Mouse (Mus musculus): ENCODE data around the gene Lta.

Gene Lta

DNA sequence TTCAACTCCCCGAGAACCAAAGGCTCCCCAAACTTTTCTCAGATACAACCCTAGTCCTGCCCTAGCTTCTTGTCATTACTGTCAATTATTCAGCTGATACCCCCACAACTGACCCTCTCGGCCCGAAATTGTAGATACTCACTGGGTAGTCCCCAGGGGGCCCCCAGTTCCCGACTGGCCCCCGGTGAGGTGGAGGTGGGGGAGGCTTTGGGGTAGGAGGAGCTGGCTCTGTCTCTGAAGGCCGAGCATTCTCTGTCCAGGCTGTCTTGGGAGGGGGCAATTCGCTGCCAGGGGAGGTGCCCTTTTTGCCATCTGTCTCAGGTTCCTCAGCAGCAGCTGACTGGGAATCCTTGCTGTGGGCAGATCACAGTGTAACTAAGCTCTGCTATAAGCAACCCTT is 45.5 kb downstream of the Lta start:
- WGBS: 85% methylated on average over 7 of the region's 7 CpGs

GRCm38 (mm10) chr17:35158850-35159593 is 46.1 kb downstream of the Lta start:
- WGBS: 84% methylated on average over 16 of the region's 16 CpGs

GRCm38 (mm10) chr17:35157661-35158175 is 47.4 kb downstream of the Lta start:
- WGBS: 88% methylated on average over 8 of the region's 8 CpGs

DNA sequence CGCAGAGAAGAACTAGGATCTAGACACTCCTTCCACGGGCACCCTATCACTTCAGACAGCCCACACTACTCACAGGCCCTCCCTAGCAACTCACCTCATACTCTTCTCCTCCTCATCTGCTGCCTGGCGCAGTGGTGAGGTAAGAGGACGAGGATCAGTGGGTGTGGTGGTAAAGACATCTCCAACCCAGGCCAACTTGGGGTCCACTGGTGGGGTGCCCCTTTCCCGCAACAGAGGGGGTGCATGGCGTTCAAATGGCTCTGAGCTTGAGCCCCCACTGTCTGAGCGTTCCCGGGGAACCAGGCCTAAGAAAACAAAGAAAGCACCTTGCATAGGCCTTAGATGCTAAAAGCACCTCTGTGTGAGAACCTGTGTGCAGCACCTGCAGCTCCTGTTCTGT is 47.9 kb downstream of the Lta start:
- WGBS: 79% methylated on average over 8 of the region's 8 CpGs

- WGBS: 79% methylated on average over 33 of the region's 33 CpGs
Measured at GRCm38 (mm10) chr17:35156461-35157200, 48.5 kb downstream of the Lta start.

DNA sequence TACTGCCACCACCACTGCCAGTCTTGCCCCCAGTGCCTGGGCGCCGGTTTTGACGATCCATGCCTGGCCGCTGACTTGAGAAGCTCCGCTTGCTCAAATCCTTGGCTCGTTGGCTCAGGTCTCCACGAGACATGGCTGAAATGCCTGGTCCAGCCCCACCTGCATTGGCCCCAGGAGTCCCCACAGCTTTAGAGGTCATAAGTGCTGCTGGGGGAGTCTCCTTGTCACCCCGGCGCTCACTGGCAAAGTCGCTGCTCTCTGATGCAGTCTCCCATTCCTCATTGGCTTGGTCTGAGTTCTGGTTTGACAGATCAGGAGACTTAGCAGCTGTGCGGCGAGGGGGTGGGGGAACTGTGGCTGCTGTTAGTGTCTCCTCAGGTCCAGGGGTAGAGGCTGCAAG is 49.7 kb downstream of the Lta start:
- 84% methylated on average over 12 of the region's 12 CpGs for WGBS

- WGBS: 77% methylated on average over 7 of the region's 7 CpGs
Measured at GRCm38 (mm10) chr17:35154616-35155015, 50.5 kb downstream of the Lta start.

DNA sequence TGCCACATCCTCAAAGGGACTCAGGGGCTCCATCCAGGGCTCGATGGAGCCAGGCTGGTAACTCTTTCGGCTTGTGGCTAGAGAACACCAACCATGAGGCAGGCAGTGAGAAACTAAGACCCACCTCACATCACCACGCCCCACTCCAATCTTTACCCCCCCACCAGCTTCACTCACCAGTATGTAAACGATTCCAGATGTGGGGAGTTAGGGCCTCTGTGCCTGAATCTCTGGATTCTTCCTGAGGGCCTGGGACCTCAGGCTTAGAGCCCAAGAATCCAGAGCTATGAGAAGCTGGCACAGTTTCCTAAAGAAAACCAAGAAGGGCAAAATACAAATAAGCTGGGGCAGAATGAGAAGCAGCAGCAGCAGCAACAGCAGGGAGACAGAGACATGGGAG is 51.2 kb downstream of the Lta start:
- 80% methylated on average over 4 of the region's 4 CpGs for whole genome bisulfite sequencing
